ENCODE assay signal across 14 mouse cellular contexts in genomic region chr1:182986750-182987149, GRCm38 (mm10). TPM values are rescaled to one million over a fixed set of nuclear protein-coding genes. Genes with fewer than 3 reads are reported as not detected.
A peak's percentile ranks its signal among the peaks of the same experiment; 100 is the strongest.
DNase-seq lines count a peak whose midpoint lies in the region; ATAC-seq lines count a peak whose summit lies in the region.
"Had no signal": no experiment of that assay in that cellular context is flagged by ENCODE, and none has a peak within 500 bp of the region (broad histone marks: within the 10 kb centered on the region; RNA-seq: fewer than 3 reads in every experiment).

No protein-coding gene starts in this region.

- no peak overlapping the region for H3K4me2 ChIP-seq in heart, embryonic 15.5 days
- no peak overlapping the region for H3K4me2 ChIP-seq in lung, embryonic 16.5 days (ENCODE audit: low read depth, low read length)
- H3K4me2 ChIP-seq in stomach, embryonic 14.5 days (replicated peaks; ENCODE audit: low read depth, low read length) = no peak overlapping the region
- H3K4me2 ChIP-seq: hindbrain, embryonic 13.5 days; midbrain, embryonic 13.5 days had no signal

- peak overlapping the region; percentile 60 for H3K27ac ChIP-seq in heart, embryonic 15.5 days
- H3K27ac ChIP-seq in heart, embryonic 10.5 days = no peak overlapping the region
- H3K27ac ChIP-seq in lung, embryonic 16.5 days (ENCODE audit: low read length) = peak overlapping the region; percentile 15; the same call in 1 of the 2 replicates
- peak overlapping the region; percentile 2; the same call in 1 of the 2 replicates for H3K27ac ChIP-seq in stomach, embryonic 14.5 days (ENCODE audit: low read length)
- H3K27ac ChIP-seq: hindbrain, embryonic 13.5 days; midbrain, embryonic 13.5 days had no signal

- ATAC-seq in heart, embryonic 15.5 days (replicated peaks; ENCODE audit: insufficient number of reproducible peaks, insufficient read depth, low FRiP score, low read depth) = no peak
- no peak for ATAC-seq in lung, embryonic 16.5 days (ENCODE audit: low read depth)
- ATAC-seq in stomach, embryonic 14.5 days (ENCODE audit: insufficient number of reproducible peaks, insufficient read depth, low FRiP score, low read depth) = no peak
- ATAC-seq: CD4-positive, CD25-positive, alpha-beta regulatory T cell, adult 4 months; liver, postnatal 0 days; midbrain, embryonic 13.5 days had no signal

- H3K36me3 ChIP-seq in heart, embryonic 15.5 days = no peaks in the 10 kb centered on the region
- no peaks in the 10 kb centered on the region for H3K36me3 ChIP-seq in heart, embryonic 10.5 days
- H3K36me3 ChIP-seq in lung, embryonic 16.5 days (ENCODE audit: control insufficient read depth, insufficient read depth, low read length) = no peaks in the 10 kb centered on the region
- H3K36me3 ChIP-seq in stomach, embryonic 14.5 days (ENCODE audit: control insufficient read depth, insufficient read depth, low read length) = no peaks in the 10 kb centered on the region
- H3K36me3 ChIP-seq: hindbrain, embryonic 13.5 days; midbrain, embryonic 13.5 days had no signal

- H3K9ac ChIP-seq in heart, embryonic 15.5 days = no peak overlapping the region
- H3K9ac ChIP-seq in lung, embryonic 16.5 days (ENCODE audit: low read length) = no peak overlapping the region
- no peak overlapping the region for H3K9ac ChIP-seq in stomach, embryonic 14.5 days (replicated peaks; ENCODE audit: low read depth, low read length)
- H3K9ac ChIP-seq: hindbrain, embryonic 13.5 days; liver, postnatal 0 days; midbrain, embryonic 13.5 days had no signal

- peaks cover 20% of the 10 kb centered on the region for H3K4me1 ChIP-seq in heart, embryonic 15.5 days (replicated peaks)
- H3K4me1 ChIP-seq in heart, embryonic 10.5 days = peaks cover 24% of the 10 kb centered on the region
- H3K4me1 ChIP-seq in lung, embryonic 16.5 days (replicated peaks; ENCODE audit: control insufficient read depth, insufficient read depth, low read length) = peaks cover 19% of the 10 kb centered on the region
- peaks cover 4% of the 10 kb centered on the region for H3K4me1 ChIP-seq in stomach, embryonic 14.5 days (ENCODE audit: control insufficient read depth, insufficient read depth, low read length)

- intact Hi-C loops in heart, postnatal 10 days (cut with DNase I) = no loop called here

- DNase-seq in heart, embryonic 10.5 days (ENCODE audit: low spot score) = no peak
- DNase-seq in lung, postnatal 36 days = no peak
- DNase-seq in heart, postnatal 10 days = peak; percentile 29 to 38
- no peak for DNase-seq in thymus, postnatal 36 days
- DNase-seq in frontal cortex, postnatal 25 days (ENCODE audit: low spot score in 2 of 2) = no peak
- DNase-seq: adrenal gland, adult 8-10 months; cerebellum, postnatal 10 days; liver, postnatal 0 days had no signal

- H3K9me3 ChIP-seq in heart, embryonic 15.5 days (replicated peaks) = no peaks in the 10 kb centered on the region
- H3K9me3 ChIP-seq in heart, embryonic 10.5 days = no peaks in the 10 kb centered on the region
- H3K9me3 ChIP-seq in lung, embryonic 16.5 days (ENCODE audit: control insufficient read depth, low read length) = no peaks in the 10 kb centered on the region
- H3K9me3 ChIP-seq in stomach, embryonic 14.5 days (ENCODE audit: control insufficient read depth, low read depth, low read length) = no peaks in the 10 kb centered on the region
- H3K9me3 ChIP-seq: hindbrain, embryonic 13.5 days; midbrain, embryonic 13.5 days had no signal

- no peaks in the 10 kb centered on the region for H3K27me3 ChIP-seq in heart, embryonic 15.5 days
- H3K27me3 ChIP-seq in heart, embryonic 10.5 days (ENCODE audit: insufficient read depth, poor library complexity, severe bottlenecking) = peaks cover 12% of the 10 kb centered on the region; the same call in 1 of the 2 replicates
- H3K27me3 ChIP-seq in lung, embryonic 16.5 days (ENCODE audit: control insufficient read depth, insufficient read depth, low read depth, low read length) = peaks cover 4% of the 10 kb centered on the region; the same call in 1 of the 2 replicates
- H3K27me3 ChIP-seq in stomach, embryonic 14.5 days (ENCODE audit: control insufficient read depth, insufficient read depth, low read length) = no peaks in the 10 kb centered on the region

- H3K4me3 ChIP-seq in heart, embryonic 15.5 days = no peak overlapping the region
- H3K4me3 ChIP-seq in heart, embryonic 10.5 days = no peak overlapping the region
- H3K4me3 ChIP-seq in lung, embryonic 16.5 days (ENCODE audit: low read length) = no peak overlapping the region
- H3K4me3 ChIP-seq in stomach, embryonic 14.5 days (ENCODE audit: low read depth, low read length) = no peak overlapping the region
- H3K4me3 ChIP-seq: hindbrain, embryonic 13.5 days; midbrain, embryonic 13.5 days had no signal

- 70% methylated on average over 11 of the region's 11 CpGs for WGBS in heart, embryonic 15.5 days
- WGBS in heart, embryonic 10.5 days = 84% methylated on average over 11 of the region's 11 CpGs
- WGBS in lung, embryonic 16.5 days = 66% methylated on average over 11 of the region's 11 CpGs
- WGBS in stomach, embryonic 14.5 days = 76% methylated on average over 11 of the region's 11 CpGs

RNA-seq across cellular contexts. Expression of gene Tlr5, which starts 32.2 kb away (rescaled TPM):
- polyA plus RNA-seq in heart, embryonic 15.5 days (2015; fragmentation: Nextera tagmentation; extraction: Ambion mirVana) = 1.8 and 2.4 TPM in 2 replicates
- 1.8 and 3.3 TPM in 2 replicates for polyA plus RNA-seq in heart, embryonic 10.5 days (2016; fragmentation: Nextera tagmentation; extraction: Ambion mirVana)
- 1.3 TPM in 2 replicates for polyA plus RNA-seq in lung, embryonic 16.5 days (2015; fragmentation: Nextera tagmentation; extraction: Ambion mirVana)
- 1 to 10 TPM; 1.2 to 1.7 TPM for total RNA-seq in heart, postnatal 10 days (2021)
- 2.5 and 2.9 TPM in 2 replicates for polyA plus RNA-seq in stomach, embryonic 14.5 days (2014; fragmentation: Nextera tagmentation; extraction: Ambion mirVana)

Comparison
In these comparisons a context has a peak if more than half of its experiments do, and no peak if none do; other contexts are left out.
1. DNase-seq: peak in heart, postnatal 10 days (2 of 2); none in heart, embryonic 10.5 days (single experiment), lung, postnatal 36 days (single experiment), thymus, postnatal 36 days (0 of 2) and frontal cortex, postnatal 25 days (0 of 2).